Mouse (Mus musculus): ENCODE data around the gene Ptprt. TPM values are rescaled to one million over a fixed set of nuclear protein-coding genes. Genes with fewer than 3 reads are reported as not detected.

The Ptprt gene
- total and polyA plus RNA-seq, 3 experiments, result not detected

- DNase-seq (ENCODE audit: low read depth, low spot score), result no peak
- H3K4me3 ChIP-seq (ENCODE audit: control insufficient read depth in 1 of 2, insufficient read depth in 1 of 2, low read depth in 2 of 2, low read length in 2 of 2), result no peak overlapping the region
- H3K4me1 ChIP-seq (ENCODE audit: control insufficient read depth in 1 of 2, insufficient read depth in 2 of 2, low read length in 2 of 2), result no peaks in the 10 kb centered on the region
- TF ChIP-seq USF1 (IDR thresholded peaks at IDR 0.05; ENCODE audit: low read depth, low read length) (no peak), MXI1 (IDR thresholded peaks at IDR 0.05; ENCODE audit: low read depth, low read length) (no peak), UBTF (IDR thresholded peaks at IDR 0.05; ENCODE audit: borderline replicate concordance, insufficient read depth, low read depth, low read length) (no peak), POLR2AphosphoS5 (IDR thresholded peaks at IDR 0.05; ENCODE audit: borderline replicate concordance, low read depth, low read length) (no peak), ZNF384 (IDR thresholded peaks at IDR 0.05; ENCODE audit: low read depth, low read length) (no peak), SIN3A (IDR thresholded peaks at IDR 0.05; ENCODE audit: low read length) (no peak), MYC (IDR thresholded peaks at IDR 0.05; ENCODE audit: low read depth, low read length) (no peak), TCF12 (IDR thresholded peaks at IDR 0.05; ENCODE audit: low read depth, low read length) (no peak), MEF2A (IDR thresholded peaks at IDR 0.05; ENCODE audit: extremely low read depth, insufficient replicate concordance, low read depth, low read length, poor library complexity, severe bottlenecking) (no peak), ZKSCAN1 (IDR thresholded peaks at IDR 0.05; ENCODE audit: low read depth, low read length) (no peak), CHD1 (IDR thresholded peaks at IDR 0.05; ENCODE audit: low read depth, low read length) (no peak), TAL1 (IDR thresholded peaks at IDR 0.05; ENCODE audit: low read length) (no peak), POLR2A (IDR thresholded peaks at IDR 0.05; ENCODE audit: control insufficient read depth in 1 of 2, insufficient read depth in 1 of 2, low read depth in 1 of 2, low read length in 2 of 2, poor library complexity in 1 of 2) (no peak), ETS1 (IDR thresholded peaks at IDR 0.05; ENCODE audit: low read depth, low read length) (no peak), GATA1 (IDR thresholded peaks at IDR 0.05; ENCODE audit: low read depth, low read length) (no peak), CTCF (IDR thresholded peaks at IDR 0.05 in 2 of 3, conservative IDR thresholded peaks at IDR 0.05 in 1 of 3; ENCODE audit: control insufficient read depth in 1 of 3, insufficient read depth in 1 of 3, low read depth in 2 of 3, low read length in 3 of 3, poor library complexity in 1 of 3, severe bottlenecking in 1 of 3) (no peak), CHD2 (IDR thresholded peaks at IDR 0.05; ENCODE audit: low read length) (no peak), USF2 (IDR thresholded peaks at IDR 0.05; ENCODE audit: borderline replicate concordance in 1 of 2, insufficient read depth in 1 of 2, low read depth in 1 of 2, low read length in 2 of 2) (no peak)
- H3K79me2 ChIP-seq (ENCODE audit: control insufficient read depth, insufficient read depth, low read length, poor library complexity), result no peaks in the 10 kb centered on the region
- H3K27me3 ChIP-seq (ENCODE audit: control insufficient read depth in 1 of 2, insufficient read depth in 2 of 2, low read length in 2 of 2), result no peaks in the 10 kb centered on the region
- no peaks in the 10 kb centered on the region for H3K36me3 ChIP-seq (ENCODE audit: control insufficient read depth in 1 of 2, insufficient read depth in 2 of 2, low read length in 2 of 2)
- no peak overlapping the region for H3K9ac ChIP-seq (ENCODE audit: control insufficient read depth, low read depth, low read length, poor library complexity, severe bottlenecking)
- H3K9me3 ChIP-seq (replicated peaks; ENCODE audit: insufficient read depth, low read length), result no peaks in the 10 kb centered on the region
- no peak overlapping the region for H3K27ac ChIP-seq (ENCODE audit: control insufficient read depth, low read depth, low read length)
Measured at GRCm38 (mm10) chr2:161806287-161807007, 854.5 kb downstream of the Ptprt start.

- Histone ChIP-seq H3K27ac (ENCODE audit: control insufficient read depth, low read depth, low read length) (no peak overlapping the region), H3K27me3 (ENCODE audit: control insufficient read depth in 1 of 2, insufficient read depth in 2 of 2, low read length in 2 of 2) (no peaks in the 10 kb centered on the region), H3K4me1 (ENCODE audit: control insufficient read depth in 1 of 2, insufficient read depth in 2 of 2, low read length in 2 of 2) (no peaks in the 10 kb centered on the region), H3K36me3 (ENCODE audit: control insufficient read depth in 1 of 2, insufficient read depth in 2 of 2, low read length in 2 of 2) (no peaks in the 10 kb centered on the region), H3K4me3 (ENCODE audit: control insufficient read depth in 1 of 2, insufficient read depth in 1 of 2, low read depth in 2 of 2, low read length in 2 of 2) (no peak overlapping the region), H3K79me2 (ENCODE audit: control insufficient read depth, insufficient read depth, low read length, poor library complexity) (no peaks in the 10 kb centered on the region), H3K9ac (ENCODE audit: control insufficient read depth, low read depth, low read length, poor library complexity, severe bottlenecking) (no peak overlapping the region), H3K9me3 (replicated peaks; ENCODE audit: insufficient read depth, low read length) (no peaks in the 10 kb centered on the region)
- no peak for DNase-seq (ENCODE audit: low read depth, low spot score)
- no peak for TF ChIP-seq RCOR1 (IDR thresholded peaks at IDR 0.05; ENCODE audit: low read depth, low read length)
- no peak for TF ChIP-seq POLR2A (IDR thresholded peaks at IDR 0.05; ENCODE audit: control insufficient read depth in 1 of 2, insufficient read depth in 1 of 2, low read depth in 1 of 2, low read length in 2 of 2, poor library complexity in 1 of 2)
- no peak for TF ChIP-seq ZKSCAN1 (IDR thresholded peaks at IDR 0.05; ENCODE audit: low read depth, low read length)
- no peak for TF ChIP-seq ETS1 (IDR thresholded peaks at IDR 0.05; ENCODE audit: low read depth, low read length)
- TF ChIP-seq JUND (IDR thresholded peaks at IDR 0.05; ENCODE audit: low read depth, low read length), result no peak
- no peak for TF ChIP-seq UBTF (IDR thresholded peaks at IDR 0.05; ENCODE audit: borderline replicate concordance, insufficient read depth, low read depth, low read length)
- TF ChIP-seq BHLHE40 (IDR thresholded peaks at IDR 0.05; ENCODE audit: borderline replicate concordance, low read depth, low read length), result no peak
- TF ChIP-seq ZC3H11A (IDR thresholded peaks at IDR 0.05; ENCODE audit: low read depth, low read length), result no peak
- no peak for TF ChIP-seq CHD1 (IDR thresholded peaks at IDR 0.05; ENCODE audit: low read depth, low read length)
- no peak for TF ChIP-seq SMC3 (IDR thresholded peaks at IDR 0.05; ENCODE audit: low read depth, low read length)
- no peak for TF ChIP-seq MXI1 (IDR thresholded peaks at IDR 0.05; ENCODE audit: low read depth, low read length)
- TF ChIP-seq TBP (IDR thresholded peaks at IDR 0.05; ENCODE audit: low read depth, low read length), result no peak
Measured at GRCm38 (mm10) chr2:161799946-161800345, 861.0 kb downstream of the Ptprt start.
